Comparison of ENCODE assay signal across 13 mouse cellular contexts in genomic region chr15:90609836-90610415, GRCm38 (mm10).
DNase-seq lines count a peak whose midpoint lies in the region.
"Had no signal": no experiment of that assay in that cellular context is flagged by ENCODE, and none has a peak within 500 bp of the region (broad histone marks: within the 10 kb centered on the region; RNA-seq: fewer than 3 reads in every experiment).

No protein-coding gene starts in this region.

- peak; percentile 12 for DNase-seq in adrenal gland, postnatal 10 days
- DNase-seq in adrenal gland, adult 8-10 months: no peak
- DNase-seq in kidney, adult 9 months: peak; percentile 14
- no peak for DNase-seq in kidney, postnatal 10 days
- DNase-seq in lung, postnatal 10 days: peak; percentile 11
- DNase-seq in lung, postnatal 4 days: no peak
- DNase-seq in cerebellum, postnatal 36 days: no peak
- no peak for DNase-seq in left cerebral cortex, adult 8-10 months (ENCODE audit: low spot score in 2 of 2)
- DNase-seq: cerebellum, adult 18-20 months; gastrocnemius, postnatal 36 days; kidney, postnatal 25 days; right cerebral cortex, adult 18-20 months; thymus, adult 18-20 months had no signal

Comparison
In these comparisons a context has a peak if more than half of its experiments do, and no peak if none do; other contexts are left out.
1. DNase-seq: peak in adrenal gland, postnatal 10 days (single experiment), kidney, adult 9 months (single experiment) and lung, postnatal 10 days (single experiment); none in adrenal gland, adult 8-10 months (single experiment), kidney, postnatal 10 days (single experiment), lung, postnatal 4 days (0 of 2), cerebellum, postnatal 36 days (0 of 2) and left cerebral cortex, adult 8-10 months (0 of 2).